Mouse (Mus musculus) mesoderm, embryonic 11.5 days (tissue): ENCODE measurements around the gene Rgs7.

Experiments used
- DNase-seq: peaks from one replicate; pipeline ENCODE4 v3.0.0-alpha.2; 2012; ENCODE audit warnings: low read depth, low spot score

Gene Rgs7

DNA sequence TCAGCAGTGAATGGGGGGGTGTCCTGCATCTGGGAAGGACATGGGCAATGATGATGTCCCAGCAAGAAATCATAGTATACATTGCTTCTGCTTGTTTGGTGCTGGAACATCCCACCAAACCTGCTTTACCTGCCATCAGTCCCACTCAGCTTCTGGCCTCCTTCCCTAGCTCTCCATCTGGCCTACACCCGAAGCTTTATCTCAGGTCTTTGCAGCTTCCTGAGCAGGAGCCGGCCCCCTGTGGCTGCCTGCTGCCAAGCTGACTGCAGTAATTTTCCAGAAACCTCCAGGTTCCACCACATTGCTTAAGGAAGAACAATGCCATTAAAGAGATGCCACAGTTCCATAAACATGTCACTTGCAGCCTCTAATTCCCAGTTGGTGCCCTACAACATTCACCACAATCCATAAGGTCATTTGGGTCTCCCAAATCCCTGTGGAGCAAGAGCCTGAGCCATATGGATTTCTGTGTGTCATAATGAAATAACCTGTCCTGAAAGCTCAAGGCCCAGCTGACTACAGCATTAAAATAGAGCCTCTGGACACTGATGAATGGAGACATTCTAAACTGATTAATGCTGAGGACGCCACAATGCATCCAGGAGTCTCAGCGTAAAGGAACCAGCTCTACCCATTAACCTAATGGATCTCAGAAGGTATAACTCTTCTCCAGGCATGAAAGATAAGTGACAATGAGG lies 60.8 kb downstream of the Rgs7 start:
- peak; percentile 29 for DNase-seq

DNA sequence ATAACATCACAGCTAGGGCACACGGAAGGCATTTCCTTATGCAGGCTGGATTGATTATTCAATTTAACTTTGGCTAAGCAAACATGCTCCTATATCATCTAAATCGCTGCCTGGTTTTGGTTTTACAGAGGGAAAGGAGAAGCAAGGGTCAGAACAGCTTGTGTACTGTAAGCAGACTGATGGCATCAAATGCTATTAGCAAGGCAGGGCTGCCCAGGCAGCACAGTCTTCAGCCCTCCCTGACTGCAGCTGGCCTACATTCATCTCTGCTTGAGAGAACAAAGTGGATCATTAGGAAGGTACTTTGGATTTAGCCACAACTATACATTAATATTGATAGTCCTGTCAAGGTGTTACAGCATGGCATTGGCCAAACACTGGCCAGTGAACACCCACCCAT lies 65.2 kb downstream of the Rgs7 start:
- DNase-seq, result no peak

DNA sequence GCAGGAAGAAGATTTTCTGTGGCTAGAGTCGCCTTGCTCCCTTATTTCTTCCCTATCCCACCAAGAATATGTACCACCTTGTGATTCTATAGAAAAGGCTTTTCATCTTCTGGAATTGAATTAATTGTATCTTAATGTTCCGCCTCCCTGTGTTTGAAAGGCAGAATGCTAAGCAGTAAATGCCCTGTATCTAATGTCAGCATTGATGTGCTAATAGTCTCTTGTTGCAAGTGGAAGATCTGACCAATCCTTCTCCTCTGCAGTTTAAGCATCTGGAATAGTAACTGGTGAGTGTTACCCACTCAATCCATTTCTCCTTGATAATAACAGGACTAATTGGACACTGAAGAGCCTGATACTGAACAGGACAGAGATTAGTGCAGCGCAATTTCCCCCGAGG lies 65.9 kb downstream of the Rgs7 start:
- no peak for DNase-seq

DNA sequence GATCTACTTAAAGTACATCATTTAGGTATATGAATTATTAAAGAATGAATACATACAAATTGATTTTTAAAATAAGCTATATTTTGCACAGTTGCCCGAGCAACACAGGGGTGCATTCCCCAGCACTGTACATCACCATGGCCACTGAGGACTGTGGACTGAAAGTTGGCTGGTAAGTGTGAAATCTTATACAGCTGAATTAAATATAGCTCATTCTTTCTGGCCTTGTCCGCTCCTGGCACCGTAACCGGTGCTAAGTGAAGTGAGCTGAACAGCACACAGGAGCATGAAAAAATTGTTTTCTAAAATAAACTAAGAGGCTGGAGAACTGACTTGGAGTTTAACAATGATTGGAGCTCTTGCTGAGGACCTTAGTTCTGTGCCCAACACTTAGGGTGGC lies 71.4 kb downstream of the Rgs7 start:
- DNase-seq, result no peak

DNA sequence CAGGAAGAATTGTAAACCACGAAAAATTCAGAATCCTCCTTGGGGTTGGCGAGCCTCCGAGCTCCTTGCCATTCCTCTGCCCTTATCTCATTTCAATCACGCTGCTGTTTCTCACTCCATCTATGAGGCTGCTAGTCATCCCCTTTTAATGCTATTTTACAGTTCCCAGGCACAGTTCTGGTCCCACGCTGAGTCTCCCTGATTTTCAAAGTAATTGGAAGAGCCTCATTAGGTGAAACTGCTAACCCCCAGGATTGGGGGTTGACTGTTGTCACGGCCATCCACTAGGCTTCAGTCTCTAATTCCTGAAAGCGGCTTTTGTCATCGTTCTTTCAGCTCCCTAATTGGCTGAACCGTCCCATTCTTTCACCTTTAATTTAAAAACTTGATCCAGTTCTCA lies 76.6 kb downstream of the Rgs7 start:
- no peak for DNase-seq

DNA sequence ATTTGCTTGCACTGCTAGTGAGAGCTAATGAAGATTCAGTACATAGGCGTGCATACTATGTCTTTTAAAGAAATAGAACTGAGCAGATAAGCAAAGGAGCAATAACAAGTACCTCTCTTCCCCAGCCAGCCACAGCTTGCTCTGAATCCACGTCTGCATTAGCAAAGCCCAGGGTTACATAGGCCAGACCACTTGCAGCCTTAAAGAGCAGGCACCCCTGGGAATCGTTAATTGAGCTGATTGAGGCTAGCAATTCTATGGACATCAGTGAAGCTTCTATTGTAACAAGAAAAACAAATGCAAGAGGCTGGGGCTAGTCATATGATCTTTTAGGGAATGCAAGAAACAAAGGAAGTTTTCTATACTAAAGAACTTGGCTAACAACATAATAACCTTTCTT lies 81.9 kb downstream of the Rgs7 start:
- DNase-seq, result peak; percentile 15

DNA sequence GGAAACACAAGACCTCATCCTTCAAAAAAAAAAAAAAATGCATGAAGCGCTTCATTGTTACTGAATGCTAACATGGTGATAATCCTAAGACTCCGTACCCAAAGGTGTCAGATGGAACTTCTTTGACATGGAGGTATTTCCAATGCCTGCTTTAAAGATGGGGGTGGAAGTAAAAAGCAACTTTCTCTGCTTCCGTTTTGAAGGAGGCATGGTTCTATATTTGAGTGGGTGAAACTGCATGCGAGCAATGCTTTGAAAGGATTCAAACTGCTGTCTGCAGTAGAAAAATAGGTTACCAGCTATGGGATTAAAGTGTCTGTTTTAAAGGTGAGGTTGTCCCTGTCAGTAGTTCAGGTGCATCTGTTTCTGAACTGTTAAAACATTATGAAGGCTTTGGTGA lies 100.4 kb downstream of the Rgs7 start:
- no peak for DNase-seq

DNA sequence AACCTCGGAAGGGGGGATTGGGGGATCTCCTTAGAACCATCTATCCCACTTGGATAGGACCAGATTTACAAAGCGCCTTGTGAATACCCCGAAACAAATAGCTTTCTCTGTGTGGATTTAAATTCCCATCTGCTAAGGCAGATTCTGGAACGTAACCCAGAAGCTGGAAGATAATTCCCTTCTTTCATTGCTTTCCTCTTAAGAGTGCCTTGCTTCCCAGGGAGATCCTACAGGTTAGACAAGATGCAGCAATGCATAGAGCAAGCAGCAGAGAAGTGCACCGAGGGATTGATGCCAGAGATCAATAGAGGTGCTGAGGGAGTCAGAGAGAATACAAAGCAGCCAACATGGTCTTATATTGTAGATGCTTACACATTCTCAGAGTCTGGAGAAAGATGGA lies 103.0 kb downstream of the Rgs7 start:
- DNase-seq, result no peak

DNA sequence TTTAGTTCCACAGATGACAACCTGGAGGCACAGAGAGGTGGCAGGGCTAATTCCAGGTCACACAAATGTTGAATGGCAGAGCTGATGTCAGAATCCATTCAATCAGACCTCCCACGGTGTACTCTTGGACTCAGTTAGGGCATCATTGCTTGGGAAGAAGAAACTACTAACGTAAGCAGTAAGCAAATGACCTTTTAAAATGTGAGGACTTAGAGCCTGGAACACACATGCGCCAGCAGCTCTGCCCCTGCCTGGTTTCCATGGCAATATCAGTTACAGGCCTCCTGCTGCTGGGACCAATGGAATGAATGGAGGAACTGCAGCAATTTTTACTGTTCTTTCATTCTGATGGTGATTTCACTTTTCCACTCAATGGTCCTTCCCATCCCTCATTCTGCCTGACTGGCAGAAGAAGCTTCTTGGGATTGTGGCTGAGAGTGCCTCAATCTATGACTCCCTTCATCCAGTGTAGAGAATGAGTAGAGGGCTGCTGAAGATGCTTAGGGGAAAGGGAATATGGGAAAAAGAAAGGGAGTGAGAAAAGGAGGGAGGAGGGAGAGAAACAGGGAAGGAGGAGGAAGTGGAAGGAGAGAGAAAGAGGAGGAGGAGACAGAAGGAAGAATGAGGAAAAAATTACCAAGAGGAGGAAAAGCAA lies 106.6 kb downstream of the Rgs7 start:
- peak; percentile 65 for DNase-seq

DNA sequence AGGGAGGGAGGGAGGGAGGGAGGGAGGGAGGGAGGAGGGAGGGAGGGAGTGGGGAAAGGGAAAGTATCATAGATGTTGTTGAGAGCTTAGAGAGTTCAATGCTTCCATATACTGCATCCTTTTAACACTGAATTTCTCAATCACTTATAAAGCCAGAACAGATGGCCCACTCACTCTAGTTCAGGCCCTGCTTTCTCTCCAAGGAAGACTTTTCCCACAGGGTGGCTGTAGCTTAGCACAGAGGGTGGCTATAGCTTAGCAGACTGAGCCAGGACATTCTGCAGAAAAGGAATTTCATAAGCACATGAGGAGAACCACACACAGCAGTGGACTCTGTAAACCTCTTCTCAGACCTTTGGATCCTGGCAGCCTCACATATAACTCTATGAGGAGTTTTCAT lies 119.7 kb downstream of the Rgs7 start:
- no peak for DNase-seq

DNA sequence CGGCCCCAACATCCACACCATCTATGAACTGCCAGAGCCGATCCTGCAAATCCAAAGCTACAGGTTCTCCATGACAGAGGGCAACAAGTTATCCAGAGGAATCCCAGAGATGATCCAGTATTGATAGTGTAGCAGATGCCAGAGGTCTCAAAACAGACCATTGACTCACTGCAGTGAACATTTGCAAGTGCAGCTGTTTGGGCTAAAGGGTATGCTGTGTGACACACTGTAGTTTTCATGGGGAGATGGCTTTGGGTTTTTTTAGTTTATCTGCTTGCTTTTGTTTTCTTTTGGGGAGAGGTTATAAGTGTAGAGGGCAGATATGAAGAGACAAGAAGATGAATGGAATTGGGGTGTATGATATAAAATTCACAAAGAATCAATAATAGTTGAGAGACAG lies 124.2 kb downstream of the Rgs7 start:
- DNase-seq, result no peak

DNA sequence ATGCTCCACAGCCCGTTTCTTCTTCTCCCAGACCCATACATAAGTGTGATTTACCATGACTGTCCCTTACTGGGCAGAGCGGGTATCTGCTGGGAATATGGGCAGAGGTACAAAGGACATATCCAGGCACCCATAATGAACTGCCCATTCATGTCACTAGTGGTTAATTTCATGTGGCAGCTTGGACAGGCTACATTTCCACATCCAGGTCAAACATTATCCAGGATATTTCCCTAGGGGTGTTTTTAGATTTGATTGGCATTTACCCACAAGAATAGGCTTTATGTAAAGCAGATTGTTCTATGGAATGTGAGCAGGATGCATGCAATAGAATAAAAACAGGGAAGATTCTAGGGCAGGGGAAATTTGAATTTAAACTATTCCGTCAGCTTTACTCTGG lies 128.7 kb downstream of the Rgs7 start:
- no peak for DNase-seq

DNA sequence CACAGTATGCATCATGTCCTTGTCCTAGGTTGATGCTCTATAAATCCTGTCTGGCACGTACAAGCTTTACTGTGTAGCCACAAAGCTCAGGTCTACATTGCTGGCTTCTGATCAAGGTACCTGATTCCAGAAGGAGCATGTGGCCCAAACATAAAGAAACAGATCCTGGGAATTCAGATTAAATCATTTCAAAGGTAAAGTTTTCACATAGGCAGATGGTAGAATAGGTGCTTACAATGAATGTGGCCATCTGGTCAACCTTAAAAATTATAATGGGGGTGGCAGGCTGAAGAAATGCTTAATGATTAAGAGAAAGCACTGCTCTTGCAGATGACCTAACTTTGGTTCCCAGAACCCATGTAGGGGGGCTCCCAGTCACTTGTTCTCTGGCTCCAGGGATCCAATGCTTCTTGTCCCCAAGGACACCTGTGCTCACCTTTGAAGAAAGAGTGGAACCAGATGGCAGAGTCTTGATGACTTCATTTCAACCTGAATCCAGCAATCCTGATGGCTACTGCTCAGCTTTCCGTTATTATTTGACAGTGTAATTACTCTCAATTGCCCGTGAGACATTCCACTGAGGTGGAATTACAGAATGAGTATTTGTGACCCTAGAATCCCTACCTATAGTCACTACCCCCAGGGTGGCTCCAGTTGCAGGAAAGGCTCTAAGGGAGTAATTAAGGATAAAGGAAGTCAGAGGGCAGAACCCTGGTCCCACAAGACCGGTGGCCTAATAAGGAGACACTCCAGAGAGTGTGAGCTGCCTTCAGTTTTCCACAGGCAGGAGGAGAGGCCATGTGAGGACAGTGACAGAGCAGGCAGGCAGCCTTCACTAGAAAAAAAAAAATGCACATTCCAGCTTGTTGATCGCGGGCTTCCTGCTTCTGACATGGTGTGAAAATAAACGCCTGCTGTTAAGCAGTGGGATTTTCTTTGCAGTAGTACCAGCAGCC lies 132.6 kb downstream of the Rgs7 start:
- DNase-seq, result peak; percentile 7

DNA sequence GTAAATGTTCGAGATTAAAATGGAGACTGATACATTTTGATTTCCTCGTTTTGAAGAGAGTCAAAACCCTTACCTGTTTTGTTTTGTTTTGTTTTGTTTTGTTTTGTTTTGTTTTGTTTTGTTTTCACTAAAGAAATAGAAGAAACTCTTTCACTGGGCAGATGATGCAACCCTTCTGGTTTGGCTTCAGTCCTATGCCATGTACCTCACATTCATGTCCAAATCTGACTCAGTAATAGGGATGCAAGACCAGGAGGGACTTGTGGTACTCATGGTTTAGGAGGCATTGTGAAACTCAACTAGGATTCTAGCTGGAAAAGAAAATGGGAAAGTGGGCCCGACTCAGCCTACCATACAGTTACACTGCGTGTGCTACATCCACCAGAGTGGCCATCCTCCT lies 139.4 kb downstream of the Rgs7 start:
- no peak for DNase-seq

DNA sequence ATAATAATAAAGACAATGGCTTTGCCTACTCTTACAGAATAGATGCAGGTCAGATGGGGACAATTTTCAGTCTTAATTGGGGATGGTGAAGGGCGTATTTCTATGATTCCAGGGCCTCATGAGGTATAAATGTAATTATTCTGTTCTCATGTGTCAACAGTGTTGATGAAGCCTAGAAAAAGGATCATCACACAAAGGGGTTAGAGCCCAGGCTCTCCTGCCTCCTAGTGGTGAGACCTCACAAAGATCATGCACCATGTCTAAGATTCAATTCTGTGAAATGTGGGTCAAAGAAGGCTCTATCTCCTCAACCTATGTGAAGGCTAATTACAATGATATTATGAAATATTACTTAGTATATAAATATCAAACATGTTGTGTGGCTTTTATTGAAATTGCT lies 146.1 kb downstream of the Rgs7 start:
- DNase-seq, result no peak

DNA sequence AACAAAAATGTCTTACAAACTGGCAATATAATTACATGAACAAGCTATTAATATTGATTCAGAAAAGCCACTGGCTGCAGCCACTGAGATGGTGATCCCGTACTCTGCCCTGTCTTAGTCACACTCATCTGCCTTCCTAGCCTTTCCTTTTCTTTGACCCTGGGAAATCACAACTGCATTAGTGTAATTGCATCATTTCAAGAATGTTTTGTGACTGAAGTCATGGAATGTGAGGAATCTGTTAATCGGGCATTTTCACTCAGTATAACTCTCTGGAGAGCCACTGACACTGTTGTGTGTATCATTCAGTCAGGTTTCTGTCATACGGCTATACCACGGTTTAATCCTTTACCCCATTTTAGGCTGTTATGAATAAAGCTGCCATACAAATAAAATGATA lies 156.1 kb downstream of the Rgs7 start:
- DNase-seq, result no peak

DNA sequence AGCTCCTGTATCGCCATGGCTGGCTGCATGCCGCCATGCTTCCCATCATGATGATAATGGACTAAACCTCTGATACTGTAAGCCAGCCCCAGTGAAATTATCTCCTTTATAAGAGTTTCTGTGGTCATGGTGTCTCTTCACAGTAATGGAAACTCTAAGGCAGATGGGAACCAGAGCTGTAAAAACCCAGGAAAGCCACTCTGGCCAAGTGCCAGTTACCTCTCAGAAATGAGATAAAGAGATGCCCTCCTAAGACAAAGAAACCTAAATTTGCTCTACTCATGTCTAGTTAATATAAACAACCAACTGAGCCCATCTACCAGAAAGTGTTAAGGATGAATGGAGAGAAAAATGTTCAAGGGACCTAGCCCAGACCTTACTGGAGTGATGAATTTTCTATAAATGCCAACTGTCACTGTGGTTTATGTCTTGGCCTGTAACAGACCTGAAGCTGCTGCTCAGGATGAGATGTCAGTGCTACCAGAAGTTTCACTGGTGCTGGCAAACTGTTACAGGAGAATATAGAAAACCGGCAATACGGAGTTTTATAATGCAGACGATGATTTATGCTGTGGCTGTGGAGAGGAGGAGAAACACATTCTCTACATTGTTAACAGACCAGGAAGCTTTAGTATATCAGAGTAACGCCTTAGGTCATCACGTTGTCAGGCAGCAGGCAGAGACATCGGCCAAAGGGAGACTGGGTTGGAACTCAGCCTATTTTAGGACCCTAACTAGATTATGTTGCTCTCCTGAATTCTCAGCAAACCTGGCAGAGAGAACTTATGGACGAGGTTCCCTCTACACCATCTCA lies 159.1 kb downstream of the Rgs7 start:
- DNase-seq, result no peak

DNA sequence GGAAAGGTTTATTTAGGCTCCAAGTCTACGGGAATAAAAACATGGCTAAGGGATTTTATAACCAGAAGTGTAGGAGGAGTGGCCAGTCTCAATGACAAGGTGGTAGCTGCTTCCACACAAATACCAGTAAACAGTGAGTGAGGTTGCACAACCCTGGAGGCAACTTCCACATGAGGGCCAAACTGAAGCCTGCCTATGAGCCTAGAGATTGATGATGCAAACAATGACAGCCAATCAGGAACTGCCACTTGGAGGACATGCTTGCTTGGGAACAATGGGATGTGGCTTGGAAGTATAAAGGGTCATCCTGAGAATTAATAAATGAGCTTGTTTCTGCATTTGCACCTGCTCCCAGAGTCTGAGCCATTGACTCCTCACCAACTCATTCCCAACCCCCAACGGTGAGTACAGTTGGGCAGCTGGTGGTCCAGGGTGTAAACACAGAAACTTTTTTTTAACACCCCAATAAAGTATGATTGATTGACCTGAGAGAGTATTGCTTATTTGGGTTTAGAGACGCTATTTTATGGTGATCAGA lies 162.3 kb downstream of the Rgs7 start:
- DNase-seq, result no peak

DNA sequence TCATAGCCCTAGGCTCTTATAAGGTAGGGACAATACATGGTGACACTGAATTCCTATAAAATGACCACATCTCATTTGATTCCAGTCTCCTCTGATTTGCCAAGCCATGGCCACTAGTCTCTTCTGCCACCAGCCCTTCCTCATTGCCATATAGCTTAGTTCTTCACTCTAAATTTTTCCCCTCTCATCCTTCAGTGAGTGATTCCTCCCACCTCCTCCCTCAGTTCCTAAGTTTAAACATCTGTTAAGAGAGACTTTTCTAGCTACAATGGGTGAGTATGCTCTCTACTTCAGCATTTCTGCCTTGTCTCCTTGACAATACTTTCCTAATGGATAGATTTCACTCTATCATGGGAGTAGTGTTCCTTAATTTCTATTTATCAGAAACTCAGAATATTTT lies 169.5 kb downstream of the Rgs7 start:
- DNase-seq, result no peak

DNA sequence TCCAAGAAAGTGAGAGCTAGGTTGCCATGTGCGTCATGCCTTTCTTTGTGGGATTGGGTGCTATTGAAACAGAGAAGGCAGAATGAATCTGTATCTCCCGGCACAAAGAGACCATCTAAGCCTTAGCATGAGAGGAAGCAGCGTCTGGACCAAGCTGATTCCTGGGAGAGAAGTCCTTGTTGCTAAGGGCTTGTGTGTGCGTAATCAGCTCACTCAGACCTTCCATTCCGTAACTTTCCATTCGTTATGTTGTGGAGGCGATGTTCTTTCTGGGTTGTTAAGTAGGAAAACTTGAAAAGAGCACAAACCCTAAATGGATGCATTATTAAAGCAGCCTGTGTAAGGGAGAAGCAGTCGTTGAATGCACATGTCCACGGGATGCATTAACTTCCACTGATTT lies 173.1 kb downstream of the Rgs7 start:
- DNase-seq, result no peak

DNA sequence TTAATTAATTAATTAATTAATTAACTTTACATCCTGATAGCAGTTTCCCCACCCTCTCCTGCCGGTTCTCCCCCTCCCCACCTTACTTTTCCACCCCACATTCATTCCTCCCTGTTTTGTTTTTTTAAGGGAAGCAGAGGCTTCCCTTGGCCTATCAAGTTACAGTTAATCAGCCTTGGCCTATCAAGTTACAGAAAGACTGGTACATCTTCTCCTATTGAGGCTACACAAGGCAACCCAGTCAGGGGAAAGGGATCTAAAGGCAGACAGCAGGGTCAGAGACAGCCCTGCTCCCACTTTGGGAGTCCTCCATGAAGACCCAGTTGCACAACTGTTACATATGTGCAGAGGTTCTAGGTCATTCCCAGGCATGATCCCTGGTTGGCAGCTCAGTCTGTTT lies 175.0 kb downstream of the Rgs7 start:
- DNase-seq, result no peak

DNA sequence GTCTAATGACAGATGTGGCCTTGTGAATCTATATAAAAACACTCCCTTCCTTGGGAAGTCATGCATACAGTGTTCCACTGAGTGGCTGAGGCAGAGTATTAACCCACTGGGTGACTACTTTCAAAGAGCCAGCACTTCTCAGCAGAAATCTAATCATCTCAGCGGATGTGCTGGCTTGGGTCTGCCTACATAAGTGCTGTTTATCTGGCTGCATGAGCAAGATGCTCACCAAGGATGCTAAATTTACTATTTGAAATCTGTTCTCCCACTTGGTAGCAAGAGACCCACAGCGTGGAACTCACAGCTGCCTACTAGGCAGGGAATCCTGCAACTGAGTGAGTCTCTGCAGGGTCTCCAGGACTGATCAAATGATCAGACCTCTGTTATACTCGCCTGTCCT lies 184.7 kb downstream of the Rgs7 start:
- DNase-seq, result no peak
